Mouse (Mus musculus) c-Kit-positive CD71-positive TER-119-positive erythroid progenitor cells, embryonic 14.5 days (primary cell): Measurements from ENCODE around the gene Trip10.

Experiments used
- DNase-seq: peaks from one replicate; pipeline ENCODE4 v3.0.0-alpha.2; 2013; ENCODE audit warnings: low spot score

The Trip10 gene

DNA sequence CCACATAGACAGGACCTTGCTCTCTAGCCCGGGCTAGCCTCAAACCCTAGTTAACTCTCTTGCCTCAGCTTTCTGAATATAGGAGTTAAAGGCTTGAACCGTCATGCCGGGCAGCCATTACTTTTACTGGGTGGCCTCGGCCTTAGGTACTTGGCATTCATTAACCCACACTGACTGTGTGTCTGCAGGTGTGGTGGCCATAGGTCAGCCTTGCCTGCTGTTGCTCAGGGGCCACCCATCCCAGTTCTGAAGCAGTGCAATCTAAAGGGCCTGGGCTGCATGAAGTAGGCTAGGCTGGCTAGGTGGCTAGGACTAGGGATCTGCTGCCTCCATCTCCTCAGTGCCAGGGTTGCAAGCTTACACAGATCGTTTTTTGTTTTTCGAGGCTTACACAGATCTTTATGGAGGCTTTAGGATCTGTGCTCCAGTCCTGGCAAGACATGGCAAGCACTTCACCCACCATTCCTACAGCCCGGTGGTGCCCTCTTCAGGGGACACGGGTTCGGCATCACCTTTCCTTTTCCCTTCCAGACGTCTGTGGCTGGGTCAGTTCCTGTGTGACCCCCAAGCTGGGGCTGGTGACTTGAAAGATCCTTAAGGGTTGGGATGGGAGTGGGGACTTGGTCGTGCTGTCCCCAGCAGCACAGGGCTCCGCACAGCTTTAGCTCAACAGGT is 14.9 kb upstream of the Trip10 start:
- no peak for DNase-seq

DNA sequence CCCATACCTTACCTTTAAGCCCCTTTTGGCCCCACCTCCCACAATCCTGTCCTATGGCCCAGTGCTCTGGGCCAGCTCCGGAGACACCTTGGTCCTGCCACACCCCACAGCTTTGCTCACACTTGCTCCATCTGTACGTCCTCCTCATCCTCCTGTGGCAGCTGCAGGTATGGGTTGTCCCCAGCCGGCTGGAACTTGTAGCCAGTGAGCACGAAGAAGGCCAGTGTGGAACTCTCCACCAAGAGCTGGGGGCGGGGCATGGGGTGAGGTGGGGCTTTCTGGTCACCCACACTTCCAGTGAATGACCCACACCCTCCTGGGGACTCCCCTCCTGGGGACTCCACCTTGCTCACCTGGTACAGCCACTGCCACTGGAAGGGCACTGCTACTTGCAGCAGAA is 13.5 kb upstream of the Trip10 start:
- no peak for DNase-seq

DNA sequence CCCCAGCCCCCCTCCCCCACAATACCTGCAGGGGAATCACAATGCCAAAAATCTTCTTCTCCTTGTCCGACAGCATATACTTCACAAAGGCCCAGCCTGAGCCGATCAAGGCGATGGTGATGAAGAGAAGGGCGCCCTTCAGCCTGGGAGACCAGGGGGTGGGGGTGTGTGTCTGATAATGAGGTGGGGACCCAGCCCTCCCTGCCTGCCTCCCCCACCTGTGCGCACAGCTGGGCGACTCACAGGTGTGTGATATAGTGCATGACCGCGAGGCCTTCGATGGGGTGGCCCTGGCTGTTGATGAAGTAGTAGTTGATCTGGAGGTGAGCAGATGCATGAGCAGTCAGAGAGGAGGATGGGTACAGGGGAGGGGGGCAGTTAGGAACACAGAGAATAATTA is 12.1 kb upstream of the Trip10 start:
- no peak for DNase-seq

DNA sequence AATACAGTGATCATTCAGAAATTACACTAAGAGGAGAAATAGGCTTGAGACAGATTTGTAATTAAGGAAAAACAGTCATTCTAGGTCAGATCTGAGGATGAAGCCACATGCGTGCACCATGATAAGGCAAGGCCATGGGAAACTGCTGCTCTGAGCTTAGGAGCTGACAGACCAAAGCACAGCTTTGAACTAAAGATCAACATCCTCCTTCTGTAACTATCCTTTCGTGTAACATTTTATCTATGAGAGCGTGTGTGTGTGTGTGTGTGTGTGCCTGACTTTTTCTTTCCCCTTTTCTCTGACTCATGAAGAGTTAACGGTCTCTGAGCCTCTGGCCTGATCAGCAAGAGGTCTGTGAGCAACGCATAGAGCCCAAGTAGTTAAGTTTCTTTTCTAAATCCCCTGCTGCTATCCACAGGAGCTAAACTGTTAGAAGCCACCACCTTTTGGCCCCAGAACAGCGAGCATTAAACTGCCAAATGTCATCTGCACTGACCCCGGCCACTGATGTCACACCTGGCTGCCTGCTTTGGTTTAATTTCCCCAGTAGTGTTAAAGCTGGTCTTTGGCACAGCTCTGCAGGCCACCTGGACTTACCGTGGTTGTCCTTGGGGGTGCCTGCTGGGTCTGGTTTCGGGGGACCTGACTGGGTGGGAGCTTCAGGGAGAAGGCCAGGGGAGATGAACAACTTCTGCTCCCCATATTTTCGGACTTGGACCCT is 5.4 kb upstream of the Trip10 start:
- DNase-seq, result no peak

DNA sequence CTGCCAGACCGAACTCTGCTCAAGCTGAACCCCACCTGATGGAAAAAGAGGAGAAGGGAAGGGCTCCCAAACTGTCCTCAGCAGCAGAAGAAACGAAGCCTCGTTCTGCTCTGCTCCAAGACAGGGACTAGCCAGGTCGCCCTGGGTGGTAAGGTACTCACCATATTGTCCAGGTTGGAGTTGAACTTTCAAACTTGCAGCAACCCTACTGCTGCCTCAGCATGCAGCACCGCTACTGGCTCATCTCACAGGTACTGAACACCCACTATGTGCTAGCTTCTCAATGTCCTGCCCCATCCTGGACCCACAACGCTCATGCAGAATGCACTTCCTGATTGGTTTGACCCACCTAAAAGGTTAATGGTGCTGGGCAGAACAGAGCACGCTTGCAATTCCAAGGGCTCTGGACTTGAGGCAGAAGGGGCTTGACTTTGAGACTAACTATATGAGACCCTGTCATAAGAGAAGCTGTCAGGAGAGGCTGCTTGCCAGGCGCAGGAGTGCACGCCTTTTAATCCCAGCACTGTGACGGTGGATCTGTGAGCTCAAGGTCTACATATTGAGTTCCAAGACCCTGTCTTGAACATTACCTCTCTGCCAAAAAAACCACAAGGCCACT is 3.8 kb upstream of the Trip10 start:
- DNase-seq, result no peak

DNA sequence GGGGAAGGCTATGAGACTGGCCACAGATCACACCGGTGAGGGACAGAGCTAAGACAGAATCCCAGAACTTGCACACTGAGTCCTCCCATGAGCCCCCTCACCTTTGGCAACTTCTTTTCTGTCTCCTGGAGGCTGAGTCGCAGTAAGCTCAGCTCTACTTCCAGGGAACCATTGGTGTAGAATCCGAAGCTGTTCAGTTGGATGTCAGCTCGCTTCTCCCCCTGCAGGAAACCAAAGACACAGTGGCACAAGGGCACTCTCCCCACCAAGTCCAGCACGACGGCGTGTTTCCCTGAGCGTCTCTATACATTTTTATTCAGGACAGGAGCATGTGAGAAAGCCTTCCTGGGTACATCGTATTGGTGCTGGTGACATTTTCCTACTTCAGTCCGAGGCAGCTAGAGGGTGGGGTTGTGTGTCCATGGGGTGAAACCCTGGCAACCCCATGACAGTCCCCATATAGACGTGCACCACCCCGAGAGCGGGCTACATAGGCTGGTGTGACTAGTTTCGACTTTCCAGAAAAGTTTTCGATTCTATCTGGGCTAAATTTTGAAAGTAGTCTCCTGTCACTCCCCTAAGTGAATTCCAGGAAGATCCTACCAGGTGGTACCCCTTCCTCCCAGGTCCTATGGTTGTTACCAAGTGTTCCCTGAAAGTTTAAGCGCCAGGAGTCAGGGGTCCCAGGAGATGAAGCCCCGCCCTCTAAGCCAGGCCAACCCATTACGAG is 2.4 kb upstream of the Trip10 start:
- DNase-seq, result peak; percentile 31

DNA sequence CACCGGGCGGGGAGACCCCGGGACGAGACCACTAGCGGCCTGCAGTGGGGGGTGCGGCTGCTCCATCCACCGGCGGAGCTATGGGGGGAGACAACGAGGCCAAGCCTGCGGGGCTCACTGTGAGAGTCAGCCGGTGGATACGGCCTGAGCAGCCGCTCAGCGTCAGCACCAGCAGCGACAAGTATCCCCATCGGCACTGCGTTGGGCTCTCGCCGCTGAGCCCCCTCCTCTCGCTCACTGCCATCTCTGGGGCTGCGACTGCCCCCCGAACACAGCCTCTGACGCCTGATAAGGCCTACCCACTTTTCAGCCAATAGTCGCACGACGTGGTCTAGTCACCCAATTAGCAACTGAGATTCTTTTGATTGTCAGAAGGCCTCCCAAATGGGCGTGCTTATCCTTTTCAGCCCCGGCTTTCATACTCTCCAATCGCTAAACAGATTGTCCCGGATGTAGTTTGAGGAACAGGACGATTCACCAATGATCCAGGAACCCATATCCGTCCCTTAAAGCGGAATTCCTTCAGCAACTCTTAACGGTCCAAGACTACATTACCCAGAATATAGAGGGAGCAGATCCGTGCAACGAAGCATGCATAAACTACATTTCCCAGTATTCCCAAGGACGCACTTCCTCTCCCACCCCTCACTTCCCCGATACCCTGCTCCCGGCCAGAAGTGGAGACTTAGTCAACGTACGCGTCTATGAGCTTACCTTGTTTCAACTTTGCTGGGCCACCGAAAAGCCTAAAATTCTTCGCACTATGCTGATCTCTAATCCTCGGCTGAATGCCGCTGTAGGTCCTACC is 1.7 kb upstream of the Trip10 start:
- peak; percentile 97 for DNase-seq

DNA sequence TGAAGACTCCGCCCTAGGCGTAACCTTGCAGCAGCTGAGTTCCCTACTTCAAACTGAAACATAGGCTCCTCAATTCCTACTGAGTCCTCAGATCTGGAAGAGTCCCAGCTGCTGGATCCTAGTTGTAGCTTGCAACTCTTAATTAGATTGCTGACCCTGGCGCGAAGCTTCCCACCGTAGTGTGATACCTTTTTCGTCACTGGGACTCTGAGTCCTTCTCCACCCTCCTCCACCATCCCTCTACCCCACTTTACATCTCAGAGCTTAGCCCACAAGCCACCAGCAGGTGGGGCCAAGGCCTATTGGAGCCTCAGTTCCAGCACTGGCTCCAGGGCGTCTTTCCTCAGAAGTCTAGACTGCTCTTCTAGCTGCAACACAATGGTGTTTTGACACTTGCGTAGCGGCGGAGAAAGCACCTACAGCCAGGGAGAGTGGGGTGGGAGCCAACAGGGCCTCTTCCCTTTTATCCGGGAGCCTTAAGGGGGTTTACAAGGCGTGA is 1.0 kb upstream of the Trip10 start, which contains the start of gene Gpr108:
Gene Gpr108 (minus strand): TSS at position 246 of the 499 bp plus-strand sequence.
- peak; percentile 83 for DNase-seq

DNA sequence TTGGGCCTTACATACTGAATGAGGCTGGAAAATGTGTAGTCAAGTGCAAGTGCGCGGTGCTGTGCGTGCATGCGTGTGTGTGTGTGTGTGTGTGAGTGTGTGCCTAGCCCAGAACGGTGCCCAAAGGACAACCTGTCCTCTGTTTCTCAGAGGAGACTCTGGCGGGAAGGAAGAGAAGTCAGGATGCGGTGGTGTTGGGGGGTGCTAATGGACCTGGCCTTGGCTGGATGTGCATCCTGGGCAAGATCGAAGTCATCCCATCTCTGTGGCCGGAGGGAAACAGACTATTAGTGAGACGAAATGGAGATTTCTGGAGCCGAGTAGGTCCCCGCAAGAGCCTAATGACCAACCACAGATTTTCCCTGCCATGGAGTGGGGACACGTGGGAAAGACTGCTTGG is 484 bp upstream of the Trip10 start:
- DNase-seq, result no peak

DNA sequence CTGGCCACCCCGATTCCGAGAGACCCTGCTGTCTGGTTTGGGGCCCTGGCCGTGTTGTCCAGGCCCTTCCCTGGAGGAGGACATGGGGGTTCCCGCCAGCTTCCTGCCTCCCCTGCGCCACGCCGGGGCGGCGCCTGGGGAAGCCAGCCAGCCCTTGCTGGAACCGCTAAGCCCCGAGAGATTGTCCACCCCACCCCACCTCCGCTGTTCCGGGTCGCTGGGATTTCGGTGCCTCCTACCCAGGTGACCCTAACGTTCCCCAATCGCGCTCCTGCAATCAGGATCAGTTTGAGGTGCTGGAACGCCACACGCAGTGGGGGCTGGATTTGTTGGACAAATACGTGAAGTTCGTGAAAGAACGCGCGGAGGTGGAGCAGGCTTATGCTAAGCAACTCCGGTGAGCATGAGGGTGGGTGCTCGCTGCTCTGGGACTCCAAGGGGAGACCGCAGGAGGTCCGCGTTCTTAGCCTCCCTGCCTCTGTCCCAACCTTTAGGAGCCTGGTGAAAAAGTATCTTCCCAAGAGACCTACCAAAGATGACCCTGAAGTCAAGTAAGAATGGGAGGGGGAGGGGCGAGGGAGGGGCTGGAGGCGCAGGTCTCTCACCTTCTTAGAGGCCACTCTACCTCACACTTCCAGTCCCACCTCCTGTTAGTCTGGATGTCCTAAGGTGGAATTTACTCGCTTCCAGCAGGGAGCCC is 1.4 kb downstream of the Trip10 start:
- no peak for DNase-seq

DNA sequence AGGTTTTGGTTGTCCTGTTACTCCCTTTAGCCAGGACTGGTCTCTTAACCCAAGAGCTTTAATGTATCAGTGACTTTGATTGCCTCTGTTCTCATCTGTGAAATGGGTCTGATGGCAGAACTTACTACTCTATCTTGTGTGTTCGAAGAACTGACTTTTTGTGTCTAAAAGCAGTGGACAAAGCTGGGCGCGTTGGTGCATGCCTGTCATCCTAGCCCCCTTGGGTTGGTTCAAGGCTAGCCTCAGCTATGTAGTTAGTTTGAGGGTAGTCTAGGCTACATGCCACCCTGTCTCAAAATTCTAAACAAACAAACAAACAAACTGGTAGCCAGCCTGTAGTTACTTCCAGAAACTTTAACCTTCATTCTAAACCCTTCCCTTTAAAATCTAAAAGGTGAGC is 2.2 kb downstream of the Trip10 start:
- DNase-seq, result no peak

DNA sequence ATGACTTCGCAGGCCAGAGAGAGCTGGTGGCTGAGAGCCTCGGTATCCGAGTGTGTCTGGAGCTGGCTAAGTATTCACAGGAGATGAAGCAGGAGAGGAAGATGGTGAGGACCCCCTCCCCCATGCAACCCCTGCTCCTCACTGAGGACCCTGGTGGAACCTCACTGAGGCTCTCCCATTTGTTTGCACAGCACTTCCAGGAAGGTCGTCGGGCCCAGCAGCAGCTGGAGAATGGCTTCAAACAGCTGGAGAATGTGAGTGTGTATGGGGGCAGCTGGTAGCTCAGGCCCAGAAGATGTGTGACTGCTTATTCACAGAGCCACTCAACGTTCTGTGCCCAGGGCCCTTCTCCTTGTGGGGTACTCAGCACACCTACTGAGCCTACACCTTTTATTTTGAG is 4.1 kb downstream of the Trip10 start:
- DNase-seq, result no peak

DNA sequence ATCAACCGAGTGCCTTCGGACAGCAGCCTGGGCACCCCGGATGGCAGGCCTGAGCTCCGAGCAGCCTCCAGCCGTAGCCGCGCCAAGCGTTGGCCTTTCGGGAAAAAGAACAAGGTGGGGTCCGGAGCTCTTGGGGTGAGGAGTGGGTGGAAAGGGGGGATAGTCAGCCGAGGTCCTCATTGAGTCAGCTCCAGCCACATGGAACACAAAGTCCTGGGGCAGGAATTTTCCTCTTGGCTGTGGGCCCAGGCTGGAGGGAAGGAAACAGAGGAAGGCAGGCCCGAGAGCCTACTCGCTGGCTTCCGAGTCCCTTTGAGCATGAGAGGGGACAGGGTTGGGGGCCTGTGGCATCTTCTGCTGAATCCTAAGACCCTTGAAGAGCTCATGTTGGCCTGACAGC is 6.1 kb downstream of the Trip10 start:
- no peak for DNase-seq

DNA sequence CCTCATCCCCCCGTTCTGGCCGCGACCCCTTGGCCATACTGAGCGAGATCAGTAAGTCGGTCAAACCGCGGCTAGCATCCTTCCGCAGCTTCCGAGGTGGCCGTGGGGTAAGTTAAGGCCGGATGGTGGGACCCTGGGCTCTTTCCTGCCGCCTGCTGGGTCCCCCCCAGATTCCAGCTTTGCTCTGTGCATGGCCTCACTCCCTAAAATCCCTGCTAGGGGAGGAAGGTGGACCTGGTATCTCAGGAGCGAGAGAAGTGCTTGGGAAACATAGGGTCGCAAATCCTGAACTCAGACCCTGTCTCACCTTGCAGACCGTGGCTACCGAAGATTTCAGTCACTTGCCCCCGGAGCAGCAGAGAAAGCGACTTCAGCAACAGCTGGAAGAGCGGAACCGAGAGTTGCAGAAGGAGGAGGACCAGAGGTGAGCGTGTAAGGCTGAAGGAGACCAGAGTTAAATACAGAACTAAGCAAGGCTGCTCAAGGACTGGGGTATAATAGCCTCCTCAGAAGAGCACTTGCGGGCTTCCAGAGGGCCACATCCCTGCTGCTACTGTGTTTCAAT is 7.7 kb downstream of the Trip10 start:
- DNase-seq, result no peak

DNA sequence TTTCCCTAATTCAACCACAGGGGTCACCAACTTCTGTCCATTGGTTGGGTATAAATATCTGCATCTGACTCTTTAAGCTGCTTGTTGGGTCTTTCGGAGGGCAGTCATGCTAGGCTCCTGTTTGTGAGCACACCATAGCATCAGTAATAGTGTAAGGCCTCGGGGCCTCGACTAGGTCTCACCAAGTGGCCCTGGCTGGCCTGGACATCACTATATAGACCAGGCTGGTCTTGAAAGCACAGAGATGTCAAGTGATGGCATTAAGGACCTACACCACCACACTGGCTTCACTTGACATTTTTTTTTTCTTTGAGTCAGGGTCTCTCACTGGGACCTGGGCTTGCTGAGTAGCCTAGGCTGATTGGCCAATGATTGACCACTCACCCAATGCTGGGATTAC is 8.9 kb downstream of the Trip10 start:
- DNase-seq, result no peak

DNA sequence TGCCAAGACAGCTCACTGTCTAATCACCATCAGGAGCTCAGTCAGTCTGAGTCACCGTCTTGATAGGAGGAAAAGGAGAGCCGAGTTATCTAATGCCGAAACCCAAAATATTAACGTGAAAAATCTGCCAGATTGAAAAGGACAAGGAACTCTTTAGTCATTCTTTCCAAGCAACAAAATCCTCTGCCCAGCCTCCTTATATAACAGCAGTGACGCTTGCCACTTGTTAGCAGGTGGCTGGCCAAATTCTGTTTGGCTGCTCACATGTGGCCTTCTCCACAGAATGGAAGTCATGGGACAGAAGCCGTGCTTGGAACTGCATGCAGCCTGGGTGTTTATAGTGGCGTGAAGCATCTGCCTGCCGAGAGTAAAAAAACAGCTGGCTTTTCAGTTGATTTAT is 10.5 kb downstream of the Trip10 start:
- DNase-seq, result no peak

DNA sequence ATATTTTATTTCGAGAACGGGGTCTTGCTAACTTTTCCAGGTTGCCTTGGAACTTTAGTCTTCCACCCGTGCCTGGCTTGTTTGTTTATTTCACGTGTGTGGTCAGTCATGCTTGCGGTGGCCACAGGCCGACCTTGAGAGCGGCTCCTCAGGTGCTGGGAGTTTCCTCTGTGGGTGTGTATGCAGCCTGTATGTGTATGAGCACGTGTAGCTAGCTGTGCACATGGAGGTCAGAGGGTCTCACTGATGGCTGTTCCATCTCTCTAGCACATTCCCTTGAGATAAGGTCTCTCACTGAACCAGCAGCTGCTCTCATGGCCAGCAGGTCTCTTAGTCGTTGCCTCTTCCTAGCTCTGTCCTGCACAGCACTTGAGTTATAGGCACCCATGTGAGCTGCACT is 11.1 kb downstream of the Trip10 start:
- DNase-seq, result no peak

DNA sequence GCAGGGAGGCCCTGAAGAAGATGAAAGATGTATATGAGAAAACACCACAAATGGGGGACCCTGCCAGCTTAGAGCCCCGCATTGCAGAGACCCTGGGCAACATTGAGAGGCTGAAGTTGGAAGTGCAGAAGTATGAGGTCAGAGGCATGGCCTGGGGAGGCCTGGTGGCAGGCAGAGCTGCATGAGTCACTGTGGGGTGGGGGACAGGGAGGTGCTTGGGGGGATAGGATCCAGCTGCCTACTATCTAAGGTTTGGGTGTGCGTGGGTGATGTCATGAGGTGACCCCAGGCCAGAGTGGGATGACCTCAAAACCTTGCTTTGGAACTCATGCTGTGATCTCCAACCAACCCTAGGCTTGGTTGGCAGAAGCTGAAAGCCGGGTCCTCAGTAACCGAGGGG is 12.0 kb downstream of the Trip10 start:
- DNase-seq, result no peak

DNA sequence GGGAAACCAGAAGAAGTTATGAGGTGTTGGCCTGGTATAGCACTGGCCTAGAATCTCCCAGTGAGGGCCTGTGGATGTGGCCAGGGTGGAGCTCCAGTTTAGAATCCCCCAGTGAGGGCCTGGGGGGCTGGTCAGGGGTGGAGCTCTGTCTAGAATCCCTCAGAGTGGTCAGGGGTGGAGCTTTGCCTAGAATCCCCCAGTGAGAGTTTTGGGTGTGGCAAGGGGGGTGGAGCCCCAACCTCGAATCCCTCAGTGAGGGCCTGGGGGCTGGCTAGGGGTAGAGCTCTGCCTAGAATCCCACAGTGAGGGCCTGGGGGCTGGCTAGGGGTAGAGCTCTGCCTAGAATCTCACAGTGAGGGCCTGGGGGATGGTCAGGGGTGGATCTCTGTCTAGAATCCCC is 12.5 kb downstream of the Trip10 start:
- DNase-seq, result no peak

DNA sequence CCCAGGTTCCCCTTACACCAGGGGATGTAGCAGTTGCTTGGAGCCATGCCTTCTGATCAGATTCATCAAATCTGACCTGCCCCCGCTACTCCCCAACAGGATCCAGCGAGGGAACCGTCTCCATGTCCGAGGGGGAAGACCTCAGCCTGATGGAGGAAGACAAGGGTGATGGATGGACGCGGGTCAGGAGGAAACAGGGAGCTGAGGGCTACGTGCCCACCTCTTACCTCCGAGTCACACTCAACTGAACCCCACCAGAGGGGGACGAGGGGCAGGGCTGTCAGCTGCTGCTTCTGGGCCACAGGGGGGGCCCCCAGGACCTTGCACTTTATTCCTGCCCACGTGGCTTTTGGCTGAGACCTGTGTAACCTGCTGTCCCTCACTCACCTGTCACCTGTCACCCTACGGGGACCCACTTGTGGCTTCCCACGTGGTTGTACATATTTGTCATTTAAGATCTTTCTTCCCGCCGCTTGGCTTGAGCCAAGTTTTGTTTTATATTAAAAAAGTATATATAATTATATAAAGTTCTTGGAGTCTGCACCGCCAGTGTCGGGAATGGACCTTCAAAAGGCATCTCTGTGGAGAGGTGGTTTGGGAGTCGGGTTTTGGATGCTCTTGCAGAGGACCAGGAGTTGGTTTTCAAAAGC is 13.8 kb downstream of the Trip10 start:
- no peak for DNase-seq
